Mouse (Mus musculus): Measurements from ENCODE around the gene Rprml. TPM values are rescaled to one million over a fixed set of nuclear protein-coding genes. Genes with fewer than 3 reads are reported as not detected.

The Rprml gene
- total and polyA plus RNA-seq, 3 experiments: not detected

- Histone ChIP-seq H3K9ac (ENCODE audit: control insufficient read depth, low read depth, low read length, poor library complexity, severe bottlenecking) (no peak overlapping the region), H3K36me3 (ENCODE audit: control insufficient read depth in 1 of 2, insufficient read depth in 2 of 2, low read length in 2 of 2) (peaks cover 0 to 31% of the 10 kb centered on the region in 2 experiments; a peak in 2 of 4 replicates), H3K4me1 (ENCODE audit: control insufficient read depth in 1 of 2, insufficient read depth in 2 of 2, low read length in 2 of 2) (no peaks in the 10 kb centered on the region), H3K9me3 (replicated peaks; ENCODE audit: insufficient read depth, low read length) (no peaks in the 10 kb centered on the region), H3K27ac (ENCODE audit: control insufficient read depth, low read depth, low read length) (no peak overlapping the region), H3K79me2 (ENCODE audit: control insufficient read depth, insufficient read depth, low read length, poor library complexity) (peaks cover 24% of the 10 kb centered on the region), H3K27me3 (ENCODE audit: control insufficient read depth in 1 of 2, insufficient read depth in 2 of 2, low read length in 2 of 2) (no peaks in the 10 kb centered on the region), H3K4me3 (ENCODE audit: control insufficient read depth in 1 of 2, insufficient read depth in 1 of 2, low read depth in 2 of 2, low read length in 2 of 2) (no peak overlapping the region)
- TF ChIP-seq POLR2A (IDR thresholded peaks at IDR 0.05; ENCODE audit: control insufficient read depth in 1 of 2, insufficient read depth in 1 of 2, low read depth in 1 of 2, low read length in 2 of 2, poor library complexity in 1 of 2) (no peak), GATA1 (IDR thresholded peaks at IDR 0.05; ENCODE audit: low read depth, low read length) (no peak), MEF2A (IDR thresholded peaks at IDR 0.05; ENCODE audit: extremely low read depth, insufficient replicate concordance, low read depth, low read length, poor library complexity, severe bottlenecking) (no peak), JUND (IDR thresholded peaks at IDR 0.05; ENCODE audit: low read depth, low read length) (no peak), MAFK (IDR thresholded peaks at IDR 0.05; ENCODE audit: borderline replicate concordance, low read depth, low read length) (no peak), HCFC1 (IDR thresholded peaks at IDR 0.05; ENCODE audit: low read depth, low read length) (no peak), EP300 (IDR thresholded peaks at IDR 0.05; ENCODE audit: low read depth in 1 of 2, low read length in 2 of 2) (no peak), SIN3A (IDR thresholded peaks at IDR 0.05; ENCODE audit: low read length) (no peak), USF1 (IDR thresholded peaks at IDR 0.05; ENCODE audit: low read depth, low read length) (no peak), GABPA (IDR thresholded peaks at IDR 0.05; ENCODE audit: low read depth, low read length) (no peak), ETS1 (IDR thresholded peaks at IDR 0.05; ENCODE audit: low read depth, low read length) (no peak), BHLHE40 (IDR thresholded peaks at IDR 0.05; ENCODE audit: borderline replicate concordance, low read depth, low read length) (no peak), ZNF384 (IDR thresholded peaks at IDR 0.05; ENCODE audit: low read depth, low read length) (no peak), NELFE (IDR thresholded peaks at IDR 0.05; ENCODE audit: low read depth, low read length) (no peak), USF2 (IDR thresholded peaks at IDR 0.05; ENCODE audit: borderline replicate concordance in 1 of 2, insufficient read depth in 1 of 2, low read depth in 1 of 2, low read length in 2 of 2) (no peak)
- DNase-seq (ENCODE audit: low read depth, low spot score): no peak
Measured at GRCm38 (mm10) chr11:103688980-103689378, 39.6 kb downstream of the Rprml start.

GRCm38 (mm10) chr11:103691036-103691435 lies 41.7 kb downstream of the Rprml start:
- H3K79me2 ChIP-seq (ENCODE audit: control insufficient read depth, insufficient read depth, low read length, poor library complexity): peaks cover 39% of the 10 kb centered on the region
- no peaks in the 10 kb centered on the region for H3K4me1 ChIP-seq (ENCODE audit: control insufficient read depth in 1 of 2, insufficient read depth in 2 of 2, low read length in 2 of 2)
- H3K27me3 ChIP-seq (ENCODE audit: control insufficient read depth in 1 of 2, insufficient read depth in 2 of 2, low read length in 2 of 2): no peaks in the 10 kb centered on the region
- H3K9ac ChIP-seq (ENCODE audit: control insufficient read depth, low read depth, low read length, poor library complexity, severe bottlenecking): no peak overlapping the region
- DNase-seq (ENCODE audit: low read depth, low spot score): no peak
- no peaks in the 10 kb centered on the region for H3K9me3 ChIP-seq (replicated peaks; ENCODE audit: insufficient read depth, low read length)
- no peak overlapping the region for H3K4me3 ChIP-seq (ENCODE audit: control insufficient read depth in 1 of 2, insufficient read depth in 1 of 2, low read depth in 2 of 2, low read length in 2 of 2)
- peaks cover 3 to 21% of the 10 kb centered on the region in 2 experiments; a peak in 2 of 4 replicates for H3K36me3 ChIP-seq (ENCODE audit: control insufficient read depth in 1 of 2, insufficient read depth in 2 of 2, low read length in 2 of 2)
- TF ChIP-seq TBP (IDR thresholded peaks at IDR 0.05; ENCODE audit: low read depth, low read length) (no peak), NELFE (IDR thresholded peaks at IDR 0.05; ENCODE audit: low read depth, low read length) (no peak), MEF2A (IDR thresholded peaks at IDR 0.05; ENCODE audit: extremely low read depth, insufficient replicate concordance, low read depth, low read length, poor library complexity, severe bottlenecking) (no peak), SMC3 (IDR thresholded peaks at IDR 0.05; ENCODE audit: low read depth, low read length) (no peak), ZNF384 (IDR thresholded peaks at IDR 0.05; ENCODE audit: low read depth, low read length) (no peak), TAL1 (IDR thresholded peaks at IDR 0.05; ENCODE audit: low read length) (no peak), RAD21 (IDR thresholded peaks at IDR 0.05; ENCODE audit: low read depth, low read length) (no peak), ZC3H11A (IDR thresholded peaks at IDR 0.05; ENCODE audit: low read depth, low read length) (no peak)
- H3K27ac ChIP-seq (ENCODE audit: control insufficient read depth, low read depth, low read length): no peak overlapping the region

Data from MEL (cell line).